Mouse (Mus musculus): ENCODE measurements at regions not wholly inside any gene's neighbourhood (a gene's known extent, or its start where the extent isn't known, plus 50 kb on each side); places are given as distances from the start of the nearest gene placed in this dataset.

DNA sequence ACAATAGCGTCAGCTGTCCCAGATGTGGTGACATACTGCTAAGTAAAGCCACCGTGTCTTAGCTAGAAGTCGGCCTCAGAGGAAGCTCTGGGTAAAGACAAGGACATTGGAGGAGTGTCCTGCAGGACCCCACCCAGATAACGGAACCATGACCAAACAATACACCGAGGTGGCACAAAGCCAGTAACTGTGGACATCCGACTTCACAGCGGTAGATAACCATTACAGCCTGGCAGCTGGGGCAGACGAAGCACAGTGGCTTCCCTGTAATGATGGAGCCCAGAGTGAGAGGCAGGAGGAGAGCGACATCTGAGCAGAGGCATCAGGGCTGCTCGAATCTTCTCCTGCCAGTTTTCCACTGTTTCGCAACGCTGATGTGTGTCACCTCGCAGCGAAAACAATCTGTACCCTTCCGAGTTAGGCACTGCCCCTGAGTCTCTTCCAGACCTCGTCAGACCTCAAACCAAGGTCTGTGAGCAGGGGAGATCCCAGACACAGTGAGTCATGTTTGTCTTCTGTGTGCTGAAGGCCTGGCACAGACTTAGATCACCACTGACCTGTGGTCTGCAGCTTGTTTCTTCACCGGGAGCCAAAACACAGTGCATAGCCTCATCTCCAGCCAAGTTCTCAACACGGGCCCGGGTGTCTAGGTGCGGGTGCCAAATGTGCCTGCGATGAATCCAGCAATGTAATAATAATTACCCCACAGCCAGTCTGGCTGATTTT is 159.7 kb upstream of the Hmga2 start:
- TF ChIP-seq POLR2A (IDR thresholded peaks at IDR 0.05; ENCODE audit: insufficient read depth, low read depth, low read length) = no peak
- TF ChIP-seq CTCF (IDR thresholded peaks at IDR 0.05; ENCODE audit: insufficient read depth, low read depth, low read length) = no peak

All from olfactory bulb, adult 2 months (tissue).